Mouse (Mus musculus) layer of hippocampus, adult 9-10 months (tissue): ENCODE data around the gene Nat8f4.
"Not testable (repeated sequence)": the region's sequence is repeated elsewhere in the genome, so short reads cannot be mapped to it uniquely, and the experiment has no call there.

ENCODE experiments used
- DNase-seq: peaks from one replicate; pipeline ENCODE4 v3.0.0; 2022; ENCODE audit warnings: low spot score

The Nat8f4 gene

GRCm38 (mm10) chr6:85898596-85899475 lies 5.8 kb downstream of the Nat8f4 start:
- not testable (repeated sequence) for DNase-seq

- DNase-seq = not testable (repeated sequence)
These were observed 9.5 kb downstream of the Nat8f4 start for GRCm38 (mm10) chr6:85895061-85895648.

- no peak for DNase-seq
These were observed 15.7 kb downstream of the Nat8f4 start for GRCm38 (mm10) chr6:85888961-85889360.

GRCm38 (mm10) chr6:85884311-85884710 lies 20.4 kb downstream of the Nat8f4 start:
- DNase-seq = no peak

GRCm38 (mm10) chr6:85883246-85883645 lies 21.4 kb downstream of the Nat8f4 start:
- not testable (repeated sequence) for DNase-seq

GRCm38 (mm10) chr6:85869006-85869405 lies 35.7 kb downstream of the Nat8f4 start, which contains the start of gene Nat8f2:
Gene Nat8f2 (minus strand): TSS chr6:85869158.
- not testable (repeated sequence) for DNase-seq

GRCm38 (mm10) chr6:85867726-85868690 lies 36.7 kb downstream of the Nat8f4 start:
- DNase-seq = no peak

- not testable (repeated sequence) for DNase-seq
These were observed 37.7 kb downstream of the Nat8f4 start for GRCm38 (mm10) chr6:85866995-85867394.

- DNase-seq = not testable (repeated sequence)
These were observed 38.5 kb downstream of the Nat8f4 start for GRCm38 (mm10) chr6:85866166-85866565.

- not testable (repeated sequence) for DNase-seq
These were observed 39.6 kb downstream of the Nat8f4 start for GRCm38 (mm10) chr6:85864900-85865639.

GRCm38 (mm10) chr6:85863840-85864239 lies 40.8 kb downstream of the Nat8f4 start:
- no peak for DNase-seq

GRCm38 (mm10) chr6:85863136-85863535 lies 41.5 kb downstream of the Nat8f4 start:
- no peak for DNase-seq

GRCm38 (mm10) chr6:85862565-85862964 lies 42.1 kb downstream of the Nat8f4 start:
- DNase-seq = no peak

- no peak for DNase-seq
These were observed 43.4 kb downstream of the Nat8f4 start for GRCm38 (mm10) chr6:85861247-85861646.

- no peak for DNase-seq
These were observed 48.4 kb downstream of the Nat8f4 start for GRCm38 (mm10) chr6:85856194-85856678.

GRCm38 (mm10) chr6:85853481-85853880 lies 51.2 kb downstream of the Nat8f4 start:
- DNase-seq = no peak

GRCm38 (mm10) chr6:85851062-85851773 lies 53.5 kb downstream of the Nat8f4 start:
- DNase-seq = no peak

GRCm38 (mm10) chr6:85849240-85849639 lies 55.4 kb downstream of the Nat8f4 start:
- no peak for DNase-seq
